Mouse (Mus musculus) liver, postnatal 0 days (tissue): ENCODE measurements around the gene Rapgef1.

Experiments
- CTCF ChIP-seq: sonication (generic); IDR thresholded peaks from 2 replicates; pipeline ENCODE4 v1.5.1; 2016; ENCODE audit warnings: antibody characterized with exemption, low read depth
- EP300 ChIP-seq: IDR thresholded peaks from 2 replicates; pipeline ENCODE4 v1.6.1; 2016; ENCODE audit warnings: antibody characterized with exemption, low read depth, mild to moderate bottlenecking

- TF ChIP-seq CTCF, result no peak
- TF ChIP-seq EP300, result no peak
These were observed 14.3 kb downstream of the Rapgef1 start for GRCm38 (mm10) chr2:29633782-29634181.
